Mouse (Mus musculus) intestine, embryonic 14.5 days (tissue): Measurements from ENCODE around the gene Ednra. TPM values are rescaled to one million over a fixed set of nuclear protein-coding genes. Genes with fewer than 3 reads are reported as not detected.

ENCODE experiments used
- ATAC-seq: fragments of 200-750 bp; cut with Nextera tagmentation; replicated peaks from 2 replicates; pipeline ENCODE4 v1.8.0; 2017; ENCODE audit warnings: low read depth, moderate number of reproducible peaks, moderate TSS enrichment, moderate library complexity; ENCODE audit not compliant: low FRiP score, low TSS enrichment
- DNase-seq: peaks from one replicate; pipeline ENCODE4 v3.0.0-alpha.2; 2018; ENCODE audit warnings: low spot score
- H3K27ac ChIP-seq: fragments of 300-500 bp; sonication (generic); 2 replicates; pipeline ENCODE4 v1.5.1; 2014; ENCODE audit warnings: low read depth, mild to moderate bottlenecking, control low read depth
- H3K27me3 ChIP-seq: fragments of 300-500 bp; sonication (generic); replicated peaks from 2 replicates; pipeline ENCODE4 v1.6.1; 2014; ENCODE audit warnings: low read length, control low read depth; ENCODE audit not compliant: control insufficient read depth, insufficient read depth
- H3K36me3 ChIP-seq: fragments of 300-500 bp; sonication (generic); 2 replicates; pipeline ENCODE4 v1.6.1; 2014; ENCODE audit warnings: low read length, control low read depth; ENCODE audit not compliant: control insufficient read depth, insufficient read depth
- H3K4me1 ChIP-seq: fragments of 300-500 bp; sonication (generic); replicated peaks from 2 replicates; pipeline ENCODE4 v1.6.1; 2014; ENCODE audit warnings: low read length, control low read depth, mixed read lengths; ENCODE audit not compliant: control insufficient read depth, insufficient read depth
- H3K4me2 ChIP-seq: fragments of 300-500 bp; sonication (generic); 2 replicates; pipeline ENCODE4 v1.6.1; 2014; ENCODE audit warnings: low read length
- H3K4me3 ChIP-seq: fragments of 300-500 bp; sonication (generic); 2 replicates; pipeline ENCODE4 v1.5.1; 2014; ENCODE audit warnings: low read depth, low read length, control low read depth, mixed read lengths
- H3K9ac ChIP-seq: fragments of 300-500 bp; sonication (generic); 2 replicates; pipeline ENCODE4 v1.6.1; 2014; ENCODE audit warnings: mild to moderate bottlenecking, low read length
- H3K9me3 ChIP-seq: fragments of 300-500 bp; sonication (generic); 2 replicates; pipeline ENCODE4 v1.6.1; 2016; ENCODE audit warnings: low read length, control low read depth; ENCODE audit not compliant: control insufficient read depth
- WGBS: fragments of 180-500 bp; shearing (Covaris S2); extraction: QIAGEN DNeasy Blood & Tissue Kit; methylation state at CpG from one replicate; pipeline ENCODE4 v1.1.7; 2014; 5-methylcytosine and 5-hydroxymethylcytosine counted together
- polyA plus RNA-seq: library from polyadenylated mRNA; unstranded; fragments of >200 nt; fragmentation: Nextera tagmentation; extraction: Ambion mirVana; gene quantifications from 2 replicates; pipeline ENCODE4 v1.2.1, GENCODE M21; 2014

Ednra gene
- polyA plus RNA-seq, 1 experiment from 2014 or later, result 24.5 TPM

DNA sequence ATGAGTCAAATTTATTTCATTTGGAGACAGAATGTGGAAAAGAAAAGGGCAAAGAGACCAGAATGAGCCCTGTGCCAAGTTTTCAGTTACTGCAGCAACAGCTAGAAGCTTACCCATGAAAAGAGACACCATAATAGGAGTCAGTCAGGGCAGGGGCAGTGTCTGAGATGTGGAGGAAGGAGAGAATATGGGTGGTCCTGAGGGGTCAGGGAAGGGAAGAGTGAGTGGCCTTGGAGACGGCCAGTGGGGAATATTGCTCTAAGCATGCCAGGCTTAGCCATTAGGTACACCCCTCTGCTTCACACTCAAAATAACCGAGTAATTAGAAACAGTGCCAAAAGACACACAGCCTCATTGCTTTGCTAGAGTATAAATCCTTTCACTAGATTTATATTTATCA, 9.5 kb upstream of the Ednra start:
- Histone ChIP-seq H3K27me3 (no peaks in the 10 kb centered on the region), H3K36me3 (no peaks in the 10 kb centered on the region), H3K4me2 (no peak overlapping the region), H3K4me1 (no peaks in the 10 kb centered on the region), H3K4me3 (no peak overlapping the region), H3K27ac (no peak overlapping the region), H3K9me3 (peaks cover 7% of the 10 kb centered on the region), H3K9ac (no peak overlapping the region)
- DNase-seq, result no peak
- 68% methylated on average over 2 of the region's 2 CpGs for WGBS
- ATAC-seq, result no peak

DNA sequence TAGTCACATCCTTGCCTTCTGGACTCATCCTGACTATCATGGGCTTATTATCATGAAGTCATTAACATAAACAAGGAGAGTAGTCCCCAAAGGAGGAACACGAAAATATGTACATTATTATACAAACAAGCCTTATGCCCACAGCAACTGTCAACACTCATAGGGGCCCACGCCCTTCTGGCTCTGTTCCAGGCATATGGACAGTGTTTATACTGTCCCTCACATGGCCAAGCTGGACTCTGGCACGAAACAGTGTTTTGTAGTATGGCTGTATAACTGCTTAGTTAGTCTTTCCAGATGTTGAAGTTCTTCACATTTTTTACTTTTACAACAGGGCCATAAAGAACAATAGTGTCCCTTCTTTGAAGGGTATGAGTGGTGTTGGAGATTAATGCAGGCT, 8.7 kb upstream of the Ednra start:
- Histone ChIP-seq H3K4me2 (no peak overlapping the region), H3K9ac (no peak overlapping the region), H3K27me3 (no peaks in the 10 kb centered on the region), H3K9me3 (peaks cover 7% of the 10 kb centered on the region), H3K36me3 (no peaks in the 10 kb centered on the region), H3K4me1 (no peaks in the 10 kb centered on the region), H3K4me3 (no peak overlapping the region), H3K27ac (no peak overlapping the region)
- ATAC-seq, result no peak
- WGBS, result 72% methylated on average over 3 of the region's 3 CpGs
- no peak for DNase-seq

DNA sequence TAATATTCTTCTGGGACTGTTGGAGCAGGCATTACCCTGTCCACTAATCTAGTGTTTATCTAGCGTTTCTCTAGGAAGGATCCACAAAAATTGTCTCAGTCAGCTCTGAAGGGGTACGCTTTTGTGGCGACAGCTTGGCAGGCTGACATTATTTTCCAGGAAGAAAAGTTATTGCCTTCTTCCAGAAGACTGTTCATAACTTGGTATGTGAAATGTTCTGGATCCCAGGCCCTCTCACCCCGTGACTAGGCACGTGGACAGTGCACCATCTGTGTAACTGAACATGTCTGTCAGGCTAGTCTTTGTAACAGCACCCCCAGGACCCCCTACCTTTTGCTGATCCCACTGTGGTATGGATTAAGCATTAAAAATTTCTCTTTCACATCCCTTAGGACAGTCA, 1.1 kb upstream of the Ednra start:
- ATAC-seq (no peak), DNase-seq (no peak)
- Histone ChIP-seq H3K27ac (0 out of 2 replicates have a peak overlapping the region, but pooled peaks have one; percentile 11), H3K4me1 (peaks cover 32% of the 10 kb centered on the region), H3K27me3 (no peaks in the 10 kb centered on the region), H3K4me3 (no peak overlapping the region), H3K4me2 (no peak overlapping the region), H3K9ac (no peak overlapping the region), H3K9me3 (no peaks in the 10 kb centered on the region), H3K36me3 (no peaks in the 10 kb centered on the region)
- WGBS, result 58% methylated on average over 5 of the region's 5 CpGs

DNA sequence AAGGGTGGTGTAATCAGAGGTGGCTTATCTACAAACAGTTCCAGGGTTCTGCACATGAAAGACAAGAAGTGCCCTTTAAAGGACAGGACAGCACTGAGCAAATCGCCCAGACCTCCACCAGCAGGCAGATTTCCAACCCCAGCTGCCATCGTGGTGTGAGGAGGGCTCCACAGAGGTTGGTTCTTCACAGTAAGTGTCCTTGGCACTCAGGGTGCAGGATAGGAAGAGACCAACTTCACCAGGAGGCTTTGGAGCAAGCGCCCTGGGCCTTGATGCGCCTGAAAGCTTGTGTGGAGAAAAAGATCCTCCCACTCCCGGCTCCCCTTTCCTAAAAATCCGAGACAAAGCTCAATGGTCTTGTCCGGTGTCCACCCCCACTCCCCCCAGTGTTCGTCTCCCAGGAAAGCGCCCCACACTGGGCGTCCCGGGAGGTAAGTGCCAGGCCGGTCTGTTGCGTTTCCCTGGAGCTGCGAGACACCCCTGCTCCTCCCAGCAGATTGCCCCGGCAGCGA, 674 bp downstream of the Ednra start:
- Histone ChIP-seq H3K9me3 (no peaks in the 10 kb centered on the region), H3K4me2 (peak overlapping the region; percentile 72), H3K27me3 (no peaks in the 10 kb centered on the region), H3K4me3 (peak overlapping the region; percentile 71), H3K27ac (peak overlapping the region; percentile 96), H3K36me3 (peaks cover 13% of the 10 kb centered on the region), H3K9ac (peak overlapping the region; percentile 81), H3K4me1 (peaks cover 32% of the 10 kb centered on the region)
- peak; percentile 68 for ATAC-seq
- WGBS, result 0% methylated on average over 16 of the region's 16 CpGs
- peak; percentile 85 for DNase-seq

DNA sequence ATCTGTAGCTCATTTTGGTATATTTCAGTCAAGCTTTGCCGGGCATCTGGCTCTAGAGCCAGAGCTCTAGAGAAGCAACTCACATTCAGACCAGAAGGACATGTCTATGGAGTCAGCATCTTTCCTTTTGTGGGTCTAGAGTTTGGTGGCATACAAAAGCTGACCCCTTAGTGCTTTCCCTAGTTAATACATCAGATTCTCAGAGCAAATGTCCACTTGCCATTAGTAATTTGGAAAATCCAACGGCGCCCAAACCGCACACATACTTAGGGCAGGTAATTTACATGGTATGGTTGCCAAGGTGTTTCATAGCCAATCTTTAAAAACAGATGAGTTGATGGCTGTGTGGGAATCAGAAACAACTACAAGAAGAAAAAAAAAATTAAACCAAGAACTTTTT, 1.2 kb downstream of the Ednra start:
- no peak for DNase-seq
- 67% methylated on average over 4 of the region's 4 CpGs for WGBS
- Histone ChIP-seq H3K9ac (peak overlapping the region; percentile 81), H3K4me3 (peak overlapping the region; percentile 71), H3K4me1 (peaks cover 32% of the 10 kb centered on the region), H3K4me2 (peak overlapping the region; percentile 72), H3K27me3 (no peaks in the 10 kb centered on the region), H3K36me3 (peaks cover 13% of the 10 kb centered on the region), H3K27ac (peak overlapping the region; percentile 96), H3K9me3 (no peaks in the 10 kb centered on the region)
- no peak for ATAC-seq

DNA sequence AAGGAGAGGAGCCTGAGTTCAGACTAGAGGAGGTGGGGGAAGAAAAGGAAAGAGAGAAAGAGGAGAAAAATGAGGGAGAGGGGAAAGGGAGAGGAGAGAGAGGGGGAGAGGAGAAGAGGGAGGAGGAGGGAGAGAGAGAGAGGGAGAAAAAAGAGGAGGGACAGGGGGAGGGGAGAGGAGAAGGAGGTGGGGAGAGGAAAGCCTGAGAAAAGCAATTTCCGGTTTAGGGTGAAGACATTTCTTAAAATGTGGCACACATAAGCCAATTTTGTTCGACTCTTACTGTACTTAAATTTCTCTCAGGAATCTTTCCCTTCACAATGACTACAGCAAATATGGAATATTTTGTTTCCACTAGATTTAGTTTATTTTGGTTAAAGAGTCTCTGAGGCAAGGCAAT, 5.3 kb downstream of the Ednra start:
- Histone ChIP-seq H3K27me3 (no peaks in the 10 kb centered on the region), H3K27ac (no peak overlapping the region), H3K4me3 (no peak overlapping the region), H3K9me3 (no peaks in the 10 kb centered on the region), H3K9ac (no peak overlapping the region), H3K4me1 (peaks cover 28% of the 10 kb centered on the region), H3K4me2 (no peak overlapping the region), H3K36me3 (peaks cover 13% of the 10 kb centered on the region)
- DNase-seq (no peak), ATAC-seq (no peak)
- 80% methylated on average over 2 of the region's 2 CpGs for WGBS

DNA sequence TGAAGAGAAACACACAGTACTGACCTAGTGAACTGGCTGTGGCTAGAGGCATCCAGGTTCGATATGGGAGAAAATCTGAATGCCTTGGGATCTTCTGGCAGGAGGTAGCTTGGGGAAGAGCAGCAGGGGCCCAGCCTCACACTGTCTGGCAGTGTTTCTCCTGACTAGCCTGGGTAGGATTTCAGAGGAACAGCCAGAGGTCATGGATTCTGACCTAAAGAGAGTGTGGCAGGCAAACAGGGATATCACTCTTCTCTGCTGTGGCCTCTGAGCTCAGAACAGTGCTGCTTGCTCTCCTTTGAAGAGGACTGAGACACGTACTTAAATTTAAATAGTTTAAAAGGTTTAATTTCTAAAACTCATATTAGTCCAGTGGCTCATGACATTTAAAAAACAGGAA, 7.2 kb downstream of the Ednra start:
- Histone ChIP-seq H3K36me3 (peaks cover 13% of the 10 kb centered on the region), H3K9me3 (no peaks in the 10 kb centered on the region), H3K27me3 (no peaks in the 10 kb centered on the region), H3K4me1 (peaks cover 25% of the 10 kb centered on the region), H3K4me3 (no peak overlapping the region), H3K27ac (no peak overlapping the region), H3K4me2 (no peak overlapping the region), H3K9ac (no peak overlapping the region)
- ATAC-seq, result no peak
- WGBS, result 34% methylated on average over 2 of the region's 2 CpGs
- DNase-seq, result no peak

DNA sequence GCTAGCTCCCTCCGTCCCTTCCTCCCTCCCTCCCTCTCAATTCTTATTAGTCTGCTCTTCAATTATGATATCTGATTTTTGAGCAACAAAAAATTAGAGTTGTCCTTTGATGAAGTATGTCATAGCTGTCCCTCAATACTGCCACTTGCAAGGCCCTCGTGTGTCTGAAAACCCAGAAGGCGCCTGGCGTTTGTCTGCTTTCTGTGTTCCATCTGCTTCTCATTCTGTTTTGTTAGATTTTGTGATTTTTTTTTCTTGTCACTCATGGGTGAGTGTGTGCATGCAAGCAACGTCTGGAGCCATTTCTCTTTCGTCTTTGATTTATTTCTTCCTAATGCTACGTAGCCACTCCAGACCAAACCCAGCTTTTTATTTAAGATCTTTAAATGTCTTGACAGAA, 9.8 kb downstream of the Ednra start:
- ATAC-seq, result no peak
- Histone ChIP-seq H3K4me1 (peaks cover 23% of the 10 kb centered on the region), H3K4me3 (no peak overlapping the region), H3K4me2 (no peak overlapping the region), H3K9me3 (no peaks in the 10 kb centered on the region), H3K36me3 (peaks cover 4% of the 10 kb centered on the region), H3K27me3 (no peaks in the 10 kb centered on the region), H3K9ac (no peak overlapping the region), H3K27ac (no peak overlapping the region)
- 67% methylated on average over 7 of the region's 7 CpGs for WGBS
- DNase-seq, result no peak

DNA sequence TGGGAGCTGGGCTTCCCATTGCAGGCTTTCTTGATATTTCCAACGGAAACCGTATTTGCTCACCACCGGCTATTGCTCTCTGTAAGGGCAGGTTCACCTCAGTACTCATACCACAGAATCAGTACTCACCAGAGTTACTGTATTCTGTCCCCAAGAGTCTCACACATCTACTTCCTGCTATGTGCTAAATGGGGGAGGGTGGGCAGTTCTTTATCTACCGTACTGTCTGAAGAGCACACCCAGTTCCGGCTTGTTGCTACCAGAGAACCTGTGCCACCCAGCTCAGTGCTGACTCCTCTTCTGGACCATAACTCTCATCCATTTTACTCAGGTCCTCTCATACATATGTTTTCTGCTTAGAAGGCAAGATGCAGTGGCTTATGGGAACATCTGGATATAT, 10.6 kb downstream of the Ednra start:
- 80% methylated on average over 5 of the region's 5 CpGs for WGBS
- ATAC-seq (no peak), DNase-seq (no peak)
- Histone ChIP-seq H3K36me3 (no peaks in the 10 kb centered on the region; the same call in 1 of the 2 replicates), H3K4me2 (no peak overlapping the region), H3K4me1 (peaks cover 25% of the 10 kb centered on the region), H3K4me3 (no peak overlapping the region), H3K27ac (no peak overlapping the region), H3K9me3 (no peaks in the 10 kb centered on the region), H3K27me3 (no peaks in the 10 kb centered on the region), H3K9ac (no peak overlapping the region)
